Mouse (Mus musculus) fat pad, adult 2 months (tissue): Measurements from ENCODE around the gene Edaradd.

Experiments used
- DNase-seq: peaks from one replicate; pipeline ENCODE4 v3.0.0-alpha.2; 2011; ENCODE audit warnings: low read depth, low spot score; ENCODE audit errors: extremely low read depth

Edaradd gene

GRCm38 (mm10) chr13:12519955-12520584 lies at the start of gene Edaradd:
Gene Edaradd (minus strand): TSS chr13:12520438.
- peak; percentile 63 for DNase-seq

DNA sequence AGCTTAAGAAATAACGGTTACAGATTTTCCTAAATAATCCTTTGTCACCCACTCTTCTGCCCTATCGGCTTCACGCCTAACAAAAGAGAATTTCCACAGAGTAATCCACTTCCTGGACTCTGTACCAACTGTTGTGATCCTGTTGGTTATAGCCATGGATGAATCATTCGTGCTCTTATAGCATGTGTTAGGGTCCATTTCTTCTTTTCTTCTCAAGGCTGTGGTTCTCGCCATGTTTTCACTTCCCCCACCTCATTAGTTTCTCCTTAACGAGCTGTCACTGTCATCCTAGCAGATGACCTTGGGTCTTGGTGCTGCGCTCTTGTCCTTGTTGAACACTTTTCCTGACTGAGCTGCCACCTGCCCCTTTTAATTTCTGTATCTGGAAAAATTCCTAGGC lies 49.5 kb upstream of the Edaradd start:
- DNase-seq: no peak

GRCm38 (mm10) chr13:12568597-12569469 lies 48.6 kb upstream of the Edaradd start:
- no peak for DNase-seq

GRCm38 (mm10) chr13:12567936-12568335 lies 47.7 kb upstream of the Edaradd start:
- DNase-seq: no peak

DNA sequence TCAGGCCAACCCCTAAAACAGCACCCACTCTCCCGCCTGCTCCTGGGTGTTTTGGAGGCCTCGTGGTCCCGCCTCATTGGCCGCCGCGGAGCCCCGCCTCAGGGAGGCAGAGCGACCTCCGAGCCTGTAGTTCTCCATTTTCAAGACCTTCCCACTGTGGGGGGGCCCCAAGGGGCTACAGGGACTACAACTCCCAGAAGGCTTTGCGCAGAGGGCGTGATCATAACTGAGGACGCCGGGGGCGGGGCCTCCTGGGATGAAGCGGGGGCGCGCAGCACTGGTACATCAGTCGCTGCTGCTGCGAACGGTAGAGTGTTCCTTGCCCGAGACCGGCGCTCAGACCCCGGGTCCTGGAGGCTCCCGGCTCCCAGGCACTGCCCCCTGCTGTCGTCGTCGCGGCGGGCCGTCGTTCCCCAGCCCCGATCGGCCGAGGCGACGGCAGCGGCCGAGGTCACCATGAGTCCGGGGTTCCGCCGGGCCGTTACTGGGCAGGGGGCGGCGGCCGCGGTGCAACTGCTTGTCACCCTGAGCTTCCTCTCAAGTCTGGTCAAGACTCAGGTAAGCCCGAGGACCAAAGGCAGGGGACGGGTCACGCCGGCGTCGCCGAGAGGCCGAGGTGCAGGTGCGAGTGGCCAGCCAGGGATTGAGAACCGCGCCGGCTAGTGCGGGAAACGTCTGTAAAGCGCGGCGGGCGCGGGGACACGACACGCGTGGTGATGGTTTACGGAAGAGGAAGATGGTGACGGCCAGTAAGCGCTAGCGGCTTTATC lies 45.6 kb upstream of the Edaradd start, which contains the start of gene Ero1lb:
TSS of gene Ero1lb (plus strand) at position 254 of the 770 bp plus-strand sequence.
- peak; percentile 47 for DNase-seq

DNA sequence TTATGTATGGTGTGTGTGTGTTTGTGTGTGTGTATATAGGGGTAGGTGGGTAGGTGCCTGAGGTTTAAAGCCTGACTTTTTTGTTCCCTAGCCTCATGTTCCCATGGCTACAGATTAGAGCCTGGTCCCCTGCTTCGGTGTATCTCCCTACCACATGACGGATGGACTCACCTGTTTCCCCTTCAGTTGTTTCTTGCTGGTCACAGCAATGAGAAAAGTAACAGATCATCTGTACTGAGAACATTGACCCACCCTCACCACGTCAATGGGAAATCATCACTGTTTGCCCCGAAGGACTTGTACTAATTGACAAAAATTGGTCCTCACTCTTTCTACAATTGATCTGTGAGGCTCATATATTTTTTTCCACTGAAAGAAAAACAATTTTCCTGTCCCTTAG lies 42.0 kb upstream of the Edaradd start:
- DNase-seq: no peak

GRCm38 (mm10) chr13:12561729-12562128 lies 41.5 kb upstream of the Edaradd start:
- DNase-seq: no peak

- no peak for DNase-seq
Measured at GRCm38 (mm10) chr13:12559462-12560120, 39.4 kb upstream of the Edaradd start.

- DNase-seq: no peak
Measured at GRCm38 (mm10) chr13:12559044-12559443, 38.8 kb upstream of the Edaradd start.

- DNase-seq: no peak
Measured at GRCm38 (mm10) chr13:12554211-12554610, 34.0 kb upstream of the Edaradd start.

- no peak for DNase-seq
Measured at GRCm38 (mm10) chr13:12543880-12544568, 23.8 kb upstream of the Edaradd start.

DNA sequence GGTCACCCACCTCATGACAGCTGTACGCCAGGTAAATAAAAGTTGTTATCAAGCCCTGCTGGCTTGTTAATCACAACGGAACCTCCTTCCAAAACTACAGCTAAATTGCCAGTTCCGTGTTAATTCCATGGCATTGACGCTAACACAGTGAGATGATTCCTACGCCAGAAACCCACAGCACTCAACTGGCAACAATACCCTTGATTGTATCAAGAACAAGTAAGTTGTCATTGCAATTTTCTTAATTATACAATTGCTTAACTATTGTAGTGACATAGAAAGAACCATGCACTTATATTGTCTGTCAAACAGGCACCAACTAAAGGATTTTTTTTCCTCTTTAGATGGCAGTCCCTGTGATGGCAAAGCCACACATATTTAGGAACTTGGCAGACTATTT lies 23.0 kb upstream of the Edaradd start:
- DNase-seq: no peak

DNA sequence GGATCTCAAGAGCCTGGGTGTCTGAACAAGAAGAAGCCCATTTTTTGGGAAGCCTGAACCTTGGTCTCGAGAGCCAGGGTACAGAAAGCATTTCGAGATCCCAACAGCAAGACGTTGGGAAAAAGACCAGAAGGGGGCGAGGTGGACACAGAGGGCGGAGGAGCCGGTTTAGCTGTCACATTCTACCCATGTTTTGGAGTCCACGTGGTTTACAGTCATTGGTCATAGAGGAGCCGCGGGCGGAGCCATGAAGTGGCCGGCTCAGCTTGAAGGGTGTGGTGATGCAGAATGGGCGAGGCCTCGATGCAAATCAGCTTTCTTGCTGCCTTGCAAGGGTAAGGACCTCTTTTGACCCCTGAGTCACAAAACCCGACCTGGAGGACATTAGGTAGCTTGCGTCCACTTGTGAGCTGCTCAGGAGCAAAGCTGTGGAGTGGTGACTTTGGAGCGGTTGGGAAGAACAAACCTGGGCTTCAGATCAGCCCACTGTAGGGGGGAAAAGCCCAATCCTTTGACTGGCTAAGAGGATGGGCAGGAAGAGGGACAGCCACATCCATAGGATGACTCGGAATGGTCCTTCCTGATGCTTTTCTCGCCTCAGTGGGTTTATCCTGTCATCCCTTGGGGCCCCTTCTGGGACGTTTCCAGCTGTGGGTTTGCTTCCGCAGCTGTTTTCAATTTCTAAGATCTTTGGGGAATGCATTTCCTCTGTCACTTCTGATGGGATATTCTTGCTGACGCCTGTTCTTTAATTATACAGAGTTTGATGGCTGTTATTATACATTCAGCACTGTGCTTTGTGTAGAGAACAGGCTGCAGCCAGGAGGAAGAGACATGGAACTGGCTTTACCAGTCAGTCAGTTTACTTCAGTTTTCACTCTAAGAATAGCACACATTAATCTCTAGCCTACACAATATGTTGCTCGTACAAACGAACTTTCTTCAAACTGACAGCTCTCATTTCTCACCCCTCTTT lies 22.1 kb upstream of the Edaradd start:
- DNase-seq: no peak

DNA sequence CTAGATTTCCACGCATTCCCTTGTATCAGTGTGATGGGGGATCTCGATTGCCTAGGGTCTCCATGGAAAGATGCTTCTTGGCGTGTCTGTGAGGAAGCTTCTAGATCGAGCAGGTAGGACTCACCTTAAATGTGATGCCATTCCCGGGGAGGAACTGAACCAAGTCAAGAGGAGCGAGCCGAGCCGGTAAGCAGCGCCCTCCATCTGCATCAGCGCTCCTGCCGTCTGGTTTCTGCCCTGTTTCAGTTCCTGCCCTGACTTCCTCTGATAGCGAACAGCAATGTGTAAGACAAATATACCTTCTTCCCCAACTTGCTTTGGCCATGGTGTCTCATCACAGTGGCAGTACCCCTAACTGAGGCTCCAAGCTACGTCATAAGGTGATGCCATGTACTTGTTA lies 19.9 kb upstream of the Edaradd start:
- DNase-seq: no peak

GRCm38 (mm10) chr13:12539716-12540115 lies 19.5 kb upstream of the Edaradd start:
- no peak for DNase-seq

- DNase-seq: no peak
Measured at GRCm38 (mm10) chr13:12537971-12538370, 17.7 kb upstream of the Edaradd start.

DNA sequence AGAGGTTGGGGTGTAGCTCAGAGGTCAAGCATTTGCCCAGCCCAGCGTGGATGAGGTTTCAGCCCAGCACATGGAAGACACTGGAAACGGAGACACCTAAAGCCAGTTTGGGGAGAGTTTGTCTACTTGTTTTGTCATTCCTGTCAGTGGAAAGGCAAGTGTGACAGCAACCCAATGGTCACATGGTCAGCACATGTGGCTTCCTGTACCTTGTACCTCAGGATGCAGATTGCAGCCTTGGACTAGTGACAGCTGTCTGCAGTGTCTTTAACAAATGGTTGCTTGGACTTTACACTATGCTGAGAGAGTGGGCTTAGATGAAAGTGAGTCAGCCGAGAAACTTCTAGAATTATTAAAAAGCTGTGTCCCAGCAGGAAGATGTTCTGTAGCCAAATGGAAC lies 14.4 kb upstream of the Edaradd start:
- no peak for DNase-seq

- no peak for DNase-seq
Measured at GRCm38 (mm10) chr13:12525678-12526077, 5.4 kb upstream of the Edaradd start.

DNA sequence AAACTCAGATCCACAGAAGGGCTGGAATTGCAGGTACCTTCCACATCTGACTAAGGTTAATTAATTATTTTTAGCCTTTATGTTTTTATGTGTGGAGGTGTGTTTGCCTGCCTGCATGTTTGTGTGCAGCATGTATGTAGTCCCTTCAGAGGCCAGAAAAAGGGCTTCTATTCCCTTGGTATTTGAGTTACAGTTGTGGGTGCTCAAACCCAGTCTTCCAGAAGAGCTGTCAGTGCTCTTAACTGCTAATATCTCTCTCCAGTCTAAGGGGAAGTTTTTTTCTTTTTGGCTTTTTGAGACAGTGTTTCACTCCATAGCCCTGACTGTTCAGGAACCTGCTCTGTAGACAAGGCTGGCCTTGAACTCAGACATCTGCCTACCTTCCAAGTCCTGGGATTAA lies 2.1 kb upstream of the Edaradd start:
- no peak for DNase-seq
